Mouse (Mus musculus) kidney, postnatal 36 days (tissue): ENCODE results near the gene Nr3c2.

Experiments used
- DNase-seq, 2 experiments: peaks; one replicate each; pipeline ENCODE4 v3.0.0; 2021 to 2022; ENCODE audit warnings: mixed read lengths in 2 of 2

Nr3c2 gene

DNA sequence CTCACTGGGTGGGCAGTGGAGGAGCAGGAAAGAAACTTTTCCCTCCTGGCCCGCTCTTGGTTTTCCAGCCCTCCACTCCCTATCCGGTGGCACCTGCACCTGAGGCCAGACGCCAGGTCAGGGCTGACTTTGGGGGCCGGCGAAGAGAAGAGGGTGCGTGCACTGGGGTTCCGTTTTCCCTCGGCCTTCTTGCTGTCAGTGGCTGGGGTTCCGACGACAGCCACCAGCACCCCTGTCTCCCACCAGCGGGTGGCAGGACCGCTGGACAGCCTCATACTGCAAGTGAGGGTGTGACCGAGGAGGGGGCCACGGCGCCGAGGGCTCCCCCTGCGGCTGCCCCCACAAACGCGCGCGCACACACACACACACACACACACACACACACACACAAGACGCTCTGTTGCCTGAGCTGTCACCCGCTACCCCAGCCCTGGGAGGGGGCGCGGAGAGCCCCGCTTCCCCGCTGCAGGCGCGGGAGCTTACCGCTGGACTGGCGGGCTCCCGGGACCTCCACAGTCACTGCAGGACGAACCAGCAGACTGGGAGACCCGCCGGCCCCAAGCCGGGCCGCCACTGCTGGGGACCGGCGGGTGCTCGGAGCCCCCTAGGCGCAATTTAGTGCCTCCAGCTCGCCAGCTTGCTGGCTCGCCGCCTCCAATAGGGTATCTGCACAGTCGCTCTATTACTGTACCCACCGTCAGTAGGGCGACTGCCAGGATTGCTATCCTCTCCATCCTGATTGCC, at the start of gene Nr3c2:
TSS of gene Nr3c2 (plus strand) at position 32 of the 744 bp plus-strand sequence.
- DNase-seq: peak; percentile 9 to 45

- DNase-seq: no peak
Observed at GRCm38 (mm10) chr8:76858534-76858933, 40.7 kb upstream of the Nr3c2 start.

- peak in 1 of 2 experiments; percentile 8 for DNase-seq
Observed at GRCm38 (mm10) chr8:76859709-76860108, 39.5 kb upstream of the Nr3c2 start.

GRCm38 (mm10) chr8:76863066-76863465, 36.2 kb upstream of the Nr3c2 start:
- no peak for DNase-seq

DNA sequence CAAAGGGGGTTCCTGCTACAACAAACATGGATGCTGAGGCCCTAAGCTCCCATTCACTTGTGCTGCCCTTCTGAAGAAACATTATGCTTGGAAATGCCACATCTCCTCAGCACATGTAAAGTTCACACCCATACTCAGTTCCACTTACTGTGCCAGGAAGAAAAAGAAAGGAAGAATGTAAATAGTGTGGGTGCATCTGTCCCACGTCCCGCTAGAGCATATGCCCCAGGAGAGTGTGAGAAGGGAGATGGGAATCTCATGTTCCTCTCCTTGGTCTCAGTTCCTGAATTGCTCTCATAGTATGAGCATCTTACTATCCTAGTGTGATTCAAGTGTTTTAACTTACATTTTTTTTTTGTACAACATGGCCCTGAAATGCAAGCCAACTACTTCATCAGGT, 22.4 kb upstream of the Nr3c2 start:
- DNase-seq: no peak

GRCm38 (mm10) chr8:76897050-76897449, 2.2 kb upstream of the Nr3c2 start:
- no peak for DNase-seq

DNA sequence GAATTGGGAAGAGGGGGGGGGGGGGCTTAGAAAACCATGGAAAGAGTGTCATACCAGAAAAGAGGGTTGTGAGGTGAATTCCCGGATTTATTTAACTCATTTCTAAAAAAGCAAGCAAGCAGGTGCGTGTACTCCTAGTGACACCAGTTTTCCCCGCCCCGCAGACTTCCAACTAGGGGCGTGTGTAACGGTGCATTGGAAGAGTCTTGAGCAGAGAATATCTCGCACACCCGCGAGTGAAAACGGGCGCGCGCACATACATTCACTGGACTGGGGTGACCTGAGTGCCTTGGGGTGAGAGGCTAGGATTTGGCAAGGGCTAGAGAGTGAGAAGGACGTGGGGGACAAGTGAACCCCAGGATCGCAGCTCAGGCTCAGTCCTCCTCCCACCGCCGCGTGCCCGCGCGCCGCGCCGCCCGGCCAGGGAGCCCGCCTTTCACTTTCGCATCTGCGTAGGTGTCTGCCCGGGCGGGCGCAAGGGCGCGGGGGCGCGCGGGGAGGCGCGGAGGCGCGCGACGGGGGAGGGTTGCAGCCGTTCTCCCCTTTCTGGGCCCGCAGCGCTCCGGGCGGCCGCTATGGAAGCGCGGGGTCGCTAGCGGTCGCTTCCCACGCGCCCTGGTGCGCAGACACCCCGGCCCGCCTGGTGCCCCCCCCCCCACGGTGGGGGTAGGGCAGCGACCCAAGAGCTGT, 376 bp upstream of the Nr3c2 start:
- peak; percentile 72 to 86 for DNase-seq

DNA sequence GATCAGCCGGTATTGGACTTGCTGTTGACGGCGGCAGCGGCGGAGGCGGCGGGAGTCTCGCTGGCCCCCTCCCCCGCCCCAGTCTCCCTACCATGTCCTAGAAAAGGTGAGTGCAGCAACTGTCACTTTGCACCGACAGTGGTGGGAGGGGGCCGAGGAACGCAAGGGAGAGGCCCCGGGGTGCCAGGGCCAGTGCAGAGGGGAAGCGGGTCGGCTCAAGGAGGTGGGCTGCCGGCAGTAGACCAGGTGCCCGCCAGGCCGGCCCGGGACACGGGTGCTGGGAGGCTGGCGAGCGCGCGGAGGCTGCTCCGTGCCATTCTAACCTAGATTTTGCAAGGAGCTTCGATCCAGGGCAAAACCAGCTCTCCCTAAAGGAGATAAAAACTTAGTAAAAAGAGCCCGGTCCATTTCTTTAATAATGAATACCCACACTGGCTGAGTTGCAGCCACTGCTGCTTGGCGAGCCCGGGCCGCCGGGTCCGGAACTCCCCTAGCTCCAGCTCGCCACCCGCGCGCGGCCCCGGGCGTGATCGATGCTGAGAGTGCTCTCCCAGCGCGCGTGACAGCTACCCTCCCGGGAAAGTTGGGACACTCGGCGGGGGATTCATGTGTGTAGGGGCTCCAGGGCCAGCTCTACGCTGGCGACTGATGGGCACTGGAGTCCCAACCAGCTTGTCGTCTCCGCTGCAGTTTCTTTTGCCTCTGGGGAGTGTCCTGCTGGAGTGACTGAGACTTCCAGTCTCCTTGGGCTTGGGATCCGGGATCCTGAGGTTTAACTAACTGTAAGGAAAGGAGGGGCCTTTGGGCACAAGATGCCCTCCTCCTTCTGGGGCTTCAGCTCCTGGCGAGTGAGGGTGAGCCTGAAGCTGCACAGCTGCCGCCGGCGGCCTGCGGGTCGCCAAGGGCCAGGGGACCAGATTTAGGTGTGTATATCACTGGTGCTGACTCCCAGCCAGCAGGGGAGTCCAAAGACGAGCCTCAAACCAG, 1.2 kb downstream of the Nr3c2 start:
- peak; percentile 31 to 77 for DNase-seq

DNA sequence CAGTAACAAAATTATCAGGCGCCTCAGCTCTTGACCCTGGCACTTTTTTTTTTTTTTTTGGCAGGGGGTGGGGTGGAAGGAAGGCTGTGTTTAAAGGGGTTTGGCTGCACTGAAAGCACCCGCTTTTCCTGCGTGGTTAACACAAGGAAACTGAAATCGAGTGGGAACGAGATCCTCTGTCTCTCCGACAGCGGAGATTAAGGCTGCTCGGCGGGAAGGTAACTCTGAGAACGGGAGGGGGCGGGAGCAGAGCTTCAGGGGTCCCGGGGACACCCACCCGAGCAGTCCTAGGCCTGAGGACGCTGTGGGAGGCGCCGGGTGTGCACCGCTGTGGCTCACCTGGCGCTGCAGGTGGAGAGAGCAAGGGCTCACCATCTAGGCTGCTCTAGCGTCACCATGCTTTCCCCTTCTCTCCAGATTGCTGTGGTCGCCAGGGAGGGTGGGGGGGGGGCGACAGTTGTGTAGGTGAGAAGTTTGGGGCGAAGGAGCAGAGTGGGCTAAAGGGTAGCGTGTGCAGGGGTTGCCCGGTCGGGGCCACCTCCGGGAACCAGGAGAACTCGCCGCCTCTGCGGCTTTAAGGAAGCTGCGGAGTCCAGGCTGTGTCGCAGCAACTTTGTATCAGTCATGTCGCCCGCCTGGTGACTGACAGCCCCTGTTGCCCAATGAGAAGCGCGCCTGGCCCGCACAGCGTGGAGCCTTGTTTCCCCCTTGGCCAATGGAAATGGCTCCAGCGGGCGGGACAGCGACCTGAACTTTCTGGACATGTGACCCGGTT, 2.4 kb downstream of the Nr3c2 start:
- DNase-seq: peak; percentile 98 to 99

GRCm38 (mm10) chr8:76902205-76903078, 3.2 kb downstream of the Nr3c2 start:
- no peak for DNase-seq

DNA sequence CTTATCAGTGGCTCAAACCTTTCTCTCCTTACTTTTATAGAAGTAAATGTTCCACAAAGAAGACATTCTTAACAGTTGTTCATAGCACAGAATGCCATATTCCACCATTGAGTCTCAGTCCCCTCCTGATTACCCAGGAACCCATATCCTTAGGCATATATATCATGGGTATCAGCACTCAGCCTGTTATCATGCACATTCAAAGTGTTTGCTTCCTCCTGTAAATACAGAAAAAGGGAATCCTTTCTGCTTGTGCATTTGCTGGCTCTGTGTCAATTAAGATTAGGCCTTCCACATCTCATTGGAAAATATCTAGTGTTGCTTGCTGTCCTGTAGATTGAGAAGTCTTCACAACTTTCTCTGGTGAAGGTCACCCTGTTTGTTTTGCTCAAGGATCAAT, 12.0 kb downstream of the Nr3c2 start:
- no peak for DNase-seq

DNA sequence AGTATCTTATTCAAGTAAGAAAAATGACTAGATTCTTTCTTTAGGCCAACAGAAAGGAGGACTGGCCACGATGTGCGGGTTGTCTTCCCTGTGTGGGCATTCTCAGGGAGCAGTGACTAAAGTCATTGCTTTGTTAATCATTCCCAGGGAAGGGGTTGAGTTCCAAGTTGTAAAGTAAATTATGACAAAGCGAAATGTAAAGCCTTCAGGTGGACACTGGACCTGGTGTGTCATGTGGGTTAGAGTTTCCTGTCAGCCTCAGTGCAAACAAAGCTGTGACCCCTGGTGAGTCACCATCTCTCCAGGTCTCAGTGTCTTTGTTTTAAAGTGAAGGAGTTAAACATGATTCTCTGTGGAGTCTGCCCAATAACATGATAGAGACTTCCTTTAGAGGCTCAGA, 13.4 kb downstream of the Nr3c2 start:
- DNase-seq: peak in 1 of 2 experiments; percentile 17

DNA sequence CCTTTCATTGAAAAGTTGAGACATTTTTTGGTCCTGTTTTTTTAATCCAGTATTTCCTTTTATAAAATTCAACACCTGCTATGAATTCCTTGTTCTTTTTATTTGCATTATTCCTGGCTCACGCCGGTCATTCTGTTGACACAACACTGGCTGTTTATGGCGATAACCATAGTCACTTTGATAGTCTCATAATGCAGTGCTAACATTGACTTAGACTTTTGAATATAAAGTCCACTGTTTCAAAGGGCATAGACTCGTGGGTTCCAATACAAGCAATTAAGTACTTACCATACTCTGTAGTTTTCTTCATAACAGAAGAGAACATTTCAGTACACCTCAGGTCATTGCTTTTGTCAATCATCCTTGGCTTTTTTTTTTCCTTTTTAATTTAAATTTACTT, 14.0 kb downstream of the Nr3c2 start:
- DNase-seq: no peak

- DNase-seq: no peak
Observed at GRCm38 (mm10) chr8:76915260-76915659, 16.0 kb downstream of the Nr3c2 start.

DNA sequence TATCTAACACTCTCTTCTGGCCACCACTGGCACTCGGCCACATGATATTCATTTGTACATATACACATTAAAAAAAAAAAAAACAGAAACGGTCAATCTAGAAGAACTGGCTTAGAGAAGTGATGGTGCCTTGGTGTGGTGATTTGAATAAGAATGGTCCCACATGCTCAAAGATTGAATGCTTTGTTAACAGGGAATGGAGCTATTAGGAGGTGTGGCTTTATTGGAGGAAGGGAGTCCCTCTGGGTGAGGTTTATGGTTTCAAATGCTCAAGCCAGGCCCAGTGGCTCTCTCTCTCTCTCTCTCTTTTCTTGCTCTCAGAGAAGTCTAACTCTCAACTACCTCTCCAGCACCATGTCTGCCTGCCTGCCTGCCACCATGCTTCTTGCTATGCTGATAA, 20.3 kb downstream of the Nr3c2 start:
- no peak for DNase-seq

GRCm38 (mm10) chr8:76924150-76924549, 24.9 kb downstream of the Nr3c2 start:
- DNase-seq: no peak

DNA sequence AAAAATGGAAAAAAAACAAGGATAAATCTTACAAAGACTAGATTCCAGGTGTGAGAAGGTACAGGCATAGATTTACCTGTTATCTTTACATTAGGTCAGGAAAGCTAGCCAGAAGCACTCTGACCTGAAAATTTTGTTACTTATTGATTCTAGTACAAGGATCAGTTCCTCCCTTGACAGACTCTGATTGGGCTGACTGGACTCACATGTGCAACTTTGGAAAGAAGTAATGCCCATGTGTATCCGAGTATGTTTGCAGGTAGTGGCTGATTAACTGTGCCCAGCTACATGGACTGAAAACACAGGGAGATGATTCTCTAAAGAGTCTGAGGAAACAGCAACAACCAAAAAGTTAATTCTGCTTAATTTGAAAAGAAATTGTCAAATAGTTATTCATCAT, 29.1 kb downstream of the Nr3c2 start:
- DNase-seq: no peak

DNA sequence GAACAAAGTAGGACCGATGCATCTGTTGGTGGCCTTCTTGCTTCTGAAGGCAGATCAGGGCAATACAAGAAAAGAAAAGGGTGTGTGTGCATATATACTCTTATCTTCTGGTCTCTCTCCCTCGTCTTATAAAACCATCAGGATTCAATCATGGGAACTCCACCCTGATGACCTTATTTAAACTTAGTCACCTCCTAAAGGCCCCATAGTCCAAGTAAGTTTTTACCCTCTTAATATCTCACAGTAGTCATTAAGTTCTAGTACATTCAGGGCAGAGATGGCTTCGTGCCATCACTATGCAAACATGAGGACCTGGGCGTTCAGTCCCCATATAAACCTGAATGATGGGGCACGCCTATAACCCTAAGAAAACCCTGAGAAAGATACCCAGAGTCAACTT, 29.6 kb downstream of the Nr3c2 start:
- no peak for DNase-seq

GRCm38 (mm10) chr8:76965046-76965445, 65.8 kb downstream of the Nr3c2 start:
- no peak for DNase-seq

DNA sequence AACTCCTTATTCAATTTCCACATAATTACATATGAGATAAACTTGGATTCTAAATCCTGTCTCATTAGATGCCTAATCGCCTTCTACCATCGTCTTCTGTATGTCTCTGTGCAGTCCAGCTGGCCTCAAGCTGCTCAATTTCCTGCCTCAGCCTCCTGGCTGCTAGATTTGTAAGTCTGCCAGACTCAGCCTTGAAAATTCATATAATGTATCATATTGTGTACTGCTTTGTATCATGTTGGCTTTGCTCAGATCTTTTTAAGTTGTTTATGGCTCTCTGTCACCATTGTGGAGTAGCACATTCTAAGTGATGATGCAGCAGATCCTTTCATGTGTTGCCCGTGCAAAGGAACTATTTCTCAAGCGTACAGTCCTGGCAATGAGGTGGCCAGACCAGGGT, 71.9 kb downstream of the Nr3c2 start:
- DNase-seq: no peak

GRCm38 (mm10) chr8:76971761-76972404, 72.6 kb downstream of the Nr3c2 start:
- no peak for DNase-seq
